Mouse (Mus musculus) MEL (cell line): ENCODE results near the gene Adam33.

Source experiments
- BHLHE40 ChIP-seq: IDR thresholded peaks from 2 replicates; pipeline ENCODE4 v1.6.1; 2012; ENCODE audit warnings: low read depth, mild to moderate bottlenecking, inconsistent platforms, low read length, improper control_type of control experiment, borderline replicate concordance
- CHD1 ChIP-seq: IDR thresholded peaks from 2 replicates; pipeline ENCODE4 v1.6.1; 2012; ENCODE audit warnings: low read depth, mild to moderate bottlenecking, inconsistent platforms, low read length, improper control_type of control experiment
- CHD2 ChIP-seq: IDR thresholded peaks from 2 replicates; pipeline ENCODE4 v1.6.1; 2011; ENCODE audit warnings: low read length, improper control_type of control experiment
- CTCF ChIP-seq, 3 experiments: IDR thresholded peaks in 2 of 3; conservative IDR thresholded peaks in 1 of 3; 2 replicates each; pipeline ENCODE4 v1.5.1; 2011 to 2012; ENCODE audit warnings: low read length in 3 of 3, low read depth in 2 of 3, mild to moderate bottlenecking in 2 of 3, improper control_type of control experiment in 1 of 3, inconsistent platforms in 1 of 3, mixed read lengths in 1 of 3, moderate library complexity in 1 of 3; ENCODE audit not compliant: control insufficient read depth in 1 of 3, insufficient read depth in 1 of 3, poor library complexity in 1 of 3, severe bottlenecking in 1 of 3
- E2F4 ChIP-seq: IDR thresholded peaks from 2 replicates; pipeline ENCODE4 v1.6.1; 2011; ENCODE audit warnings: low read depth, low read length, improper control_type of control experiment, borderline replicate concordance
- ELF1 ChIP-seq: IDR thresholded peaks from 2 replicates; pipeline ENCODE4 v1.6.1; 2014; ENCODE audit warnings: low read depth, mild to moderate bottlenecking, inconsistent platforms, low read length, improper control_type of control experiment, moderate library complexity
- MAFK ChIP-seq: IDR thresholded peaks from 2 replicates; pipeline ENCODE4 v1.6.1; 2011; ENCODE audit warnings: low read depth, mild to moderate bottlenecking, low read length, improper control_type of control experiment, borderline replicate concordance
- MAX ChIP-seq: IDR thresholded peaks from 2 replicates; pipeline ENCODE4 v1.6.1; 2011; ENCODE audit warnings: low read length, improper control_type of control experiment
- MAZ ChIP-seq: IDR thresholded peaks from 2 replicates; pipeline ENCODE4 v1.6.1; 2012; ENCODE audit warnings: low read depth, mild to moderate bottlenecking, inconsistent platforms, low read length, improper control_type of control experiment
- MEF2A ChIP-seq: IDR thresholded peaks from 2 replicates; pipeline ENCODE4 v1.6.1; 2014; ENCODE audit warnings: low read depth, mild to moderate bottlenecking, inconsistent platforms, low read length, improper control_type of control experiment; ENCODE audit not compliant: poor library complexity, insufficient replicate concordance, severe bottlenecking; ENCODE audit errors: extremely low read depth
- NRF1 ChIP-seq: IDR thresholded peaks from 2 replicates; pipeline ENCODE4 v1.6.1; 2014; ENCODE audit warnings: low read depth, mild to moderate bottlenecking, inconsistent platforms, low read length, improper control_type of control experiment, moderate library complexity; ENCODE audit not compliant: poor library complexity, insufficient read depth, severe bottlenecking
- POLR2A ChIP-seq, 2 experiments: IDR thresholded peaks; 2 replicates each; pipeline ENCODE4 v1.6.1; 2011 to 2012; ENCODE audit warnings: low read length in 2 of 2, mild to moderate bottlenecking in 2 of 2, control low read depth in 1 of 2, improper control_type of control experiment in 1 of 2, low read depth in 1 of 2, moderate library complexity in 1 of 2; ENCODE audit not compliant: control insufficient read depth in 1 of 2, insufficient read depth in 1 of 2, poor library complexity in 1 of 2
- RAD21 ChIP-seq: IDR thresholded peaks from 2 replicates; pipeline ENCODE4 v1.6.1; 2011; ENCODE audit warnings: mild to moderate bottlenecking, low read depth, low read length, improper control_type of control experiment
- TCF12 ChIP-seq: IDR thresholded peaks from 2 replicates; pipeline ENCODE4 v1.6.1; 2014; ENCODE audit warnings: low read depth, mild to moderate bottlenecking, inconsistent platforms, low read length, improper control_type of control experiment, moderate library complexity

DNA sequence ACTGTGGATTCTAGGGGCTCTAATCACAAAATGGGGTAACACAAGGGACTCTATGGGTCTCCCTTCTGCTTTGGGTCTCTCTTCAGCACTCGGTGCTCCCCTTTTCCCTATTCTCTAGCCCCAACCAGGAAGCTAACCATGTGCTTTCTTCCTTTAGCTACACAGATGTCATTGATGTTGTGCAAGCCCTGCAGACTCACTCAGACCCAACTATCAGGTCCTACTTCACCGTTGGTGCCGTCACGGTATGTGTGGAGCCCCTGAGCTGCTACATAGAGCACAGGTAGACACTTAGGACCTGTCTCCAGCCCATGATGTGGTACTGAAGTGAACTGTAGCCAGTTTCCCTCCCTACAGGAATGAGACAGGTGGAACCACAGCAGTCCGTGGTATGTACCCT, 42.4 kb upstream of the Adam33 start:
- no peak for TF ChIP-seq POLR2A (IDR thresholded peaks at IDR 0.05; ENCODE audit: control insufficient read depth in 1 of 2, insufficient read depth in 1 of 2, low read depth in 1 of 2, low read length in 2 of 2, poor library complexity in 1 of 2)
- TF ChIP-seq MAX: no peak
- TF ChIP-seq RAD21: no peak
- TF ChIP-seq NRF1: no peak
- TF ChIP-seq ELF1: no peak
- no peak for TF ChIP-seq CTCF (IDR thresholded peaks at IDR 0.05 in 2 of 3, conservative IDR thresholded peaks at IDR 0.05 in 1 of 3; ENCODE audit: control insufficient read depth in 1 of 3, insufficient read depth in 1 of 3, low read depth in 2 of 3, low read length in 3 of 3, poor library complexity in 1 of 3, severe bottlenecking in 1 of 3)
- TF ChIP-seq MEF2A: no peak
- no peak for TF ChIP-seq CHD1
- no peak for TF ChIP-seq MAZ
- TF ChIP-seq TCF12: no peak
- TF ChIP-seq E2F4: no peak
- TF ChIP-seq CHD2: no peak
- TF ChIP-seq MAFK: no peak
- TF ChIP-seq BHLHE40: no peak
